Mouse (Mus musculus) brain, embryonic 14.5 days (tissue): ENCODE data around the gene Cpm.

Experiments used
- CTCF ChIP-seq: fragments of 200-500 bp; IDR thresholded peaks from 2 replicates; pipeline ENCODE4 v1.5.1; 2012; ENCODE audit warnings: inconsistent platforms, mild to moderate bottlenecking, moderate library complexity, borderline replicate concordance; ENCODE audit not compliant: insufficient read depth, insufficient read length; ENCODE audit errors: extremely low read depth
- POLR2A ChIP-seq: fragments of 200-500 bp; IDR thresholded peaks from 2 replicates; pipeline ENCODE4 v1.6.1; 2012; ENCODE audit warnings: mild to moderate bottlenecking, inconsistent platforms, borderline replicate concordance; ENCODE audit not compliant: poor library complexity, insufficient read depth, insufficient read length, severe bottlenecking; ENCODE audit errors: extremely low read depth

GRCm38 (mm10) chr10:117659819-117660218 is 30.5 kb downstream of the Cpm start:
- TF ChIP-seq CTCF, result no peak
- no peak for TF ChIP-seq POLR2A
